Mouse (Mus musculus) G1E (cell line): Measurements from ENCODE around the gene Fry.

ENCODE experiments used
- CTCF ChIP-seq: IDR thresholded peaks from 2 replicates; pipeline ENCODE4 v1.5.1; 2012; ENCODE audit warnings: low read depth, low read length, inconsistent platforms, mixed read lengths
- GATA1 ChIP-seq: IDR thresholded peaks from 2 replicates; pipeline ENCODE4 v1.6.1; 2012; ENCODE audit warnings: borderline replicate concordance, low read length, inconsistent platforms, mixed read lengths
- GATA2 ChIP-seq: IDR thresholded peaks from 2 replicates; pipeline ENCODE4 v1.6.1; 2012; ENCODE audit warnings: low read depth, low read length, inconsistent platforms, borderline replicate concordance
- POLR2AphosphoS5 ChIP-seq: IDR thresholded peaks from 2 replicates; pipeline ENCODE4 v1.6.1; 2012; ENCODE audit warnings: low read depth, low read length, inconsistent platforms; ENCODE audit not compliant: insufficient replicate concordance
- TAL1 ChIP-seq: conservative IDR thresholded peaks from 2 replicates; pipeline ENCODE4 v1.6.1; 2012; ENCODE audit warnings: low read depth, low read length, inconsistent platforms, mixed read lengths

- TF ChIP-seq CTCF (no peak), GATA1 (no peak), TAL1 (no peak), POLR2AphosphoS5 (no peak), GATA2 (no peak)
These were observed 214.4 kb downstream of the Fry start for GRCm38 (mm10) chr5:150332810-150333209.
